Mouse (Mus musculus): ENCODE results near the gene Dchs2.

- TF ChIP-seq ZNF384 (IDR thresholded peaks at IDR 0.05; ENCODE audit: low read depth, low read length): no peak
- TF ChIP-seq HCFC1 (IDR thresholded peaks at IDR 0.05; ENCODE audit: borderline replicate concordance, insufficient read depth, low read length): no peak
- TF ChIP-seq ZC3H11A (IDR thresholded peaks at IDR 0.05; ENCODE audit: borderline replicate concordance, low read depth, low read length): no peak
- no peak for TF ChIP-seq CHD2 (IDR thresholded peaks at IDR 0.05; ENCODE audit: low read depth, low read length)
These were observed 94.4 kb downstream of the Dchs2 start for GRCm38 (mm10) chr3:83222125-83222524.

Data from ES-E14 (cell line).